Mouse (Mus musculus) liver, postnatal 0 days (tissue): ENCODE data around the gene Msi2.

Experiments used
- CTCF ChIP-seq: sonication (generic); IDR thresholded peaks from 2 replicates; pipeline ENCODE4 v1.5.1; 2016; ENCODE audit warnings: antibody characterized with exemption, low read depth
- EP300 ChIP-seq: IDR thresholded peaks from 2 replicates; pipeline ENCODE4 v1.6.1; 2016; ENCODE audit warnings: antibody characterized with exemption, low read depth, mild to moderate bottlenecking

- no peak for TF ChIP-seq CTCF
- TF ChIP-seq EP300: no peak
These were observed 50.0 kb downstream of the Msi2 start for GRCm38 (mm10) chr11:88668345-88668744.
